Mouse (Mus musculus): Measurements from ENCODE around the gene Gm13101.
"Not testable (repeated sequence)": the region's sequence is repeated elsewhere in the genome, so short reads cannot be mapped to it uniquely, and the experiment has no call there.

The Gm13101 gene

DNA sequence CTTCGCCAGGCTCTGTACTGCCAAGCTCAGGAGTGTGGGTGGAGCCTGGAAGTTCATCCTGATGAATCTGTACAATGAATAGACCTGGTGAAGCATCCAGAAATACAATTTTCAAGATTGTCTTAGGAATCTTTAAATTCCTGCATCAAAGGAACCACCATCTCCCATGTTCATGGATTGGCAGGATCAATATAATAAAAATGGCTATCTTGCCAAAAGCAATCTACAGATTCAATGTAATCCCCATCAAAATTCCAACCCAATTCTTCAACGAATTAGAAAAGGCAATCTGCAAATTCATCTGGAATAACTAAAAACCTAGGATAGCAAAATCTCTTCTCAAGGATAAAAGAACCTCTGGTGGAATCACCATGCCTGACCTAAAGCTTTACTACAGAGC is at the start of gene Gm13101:
Gene Gm13101, minus strand, starts transcription at position 101 of the 400 bp plus-strand sequence.
- TF ChIP-seq GATA4 (IDR thresholded peaks at IDR 0.05; ENCODE audit: insufficient replicate concordance, low read length): not testable (repeated sequence)

DNA sequence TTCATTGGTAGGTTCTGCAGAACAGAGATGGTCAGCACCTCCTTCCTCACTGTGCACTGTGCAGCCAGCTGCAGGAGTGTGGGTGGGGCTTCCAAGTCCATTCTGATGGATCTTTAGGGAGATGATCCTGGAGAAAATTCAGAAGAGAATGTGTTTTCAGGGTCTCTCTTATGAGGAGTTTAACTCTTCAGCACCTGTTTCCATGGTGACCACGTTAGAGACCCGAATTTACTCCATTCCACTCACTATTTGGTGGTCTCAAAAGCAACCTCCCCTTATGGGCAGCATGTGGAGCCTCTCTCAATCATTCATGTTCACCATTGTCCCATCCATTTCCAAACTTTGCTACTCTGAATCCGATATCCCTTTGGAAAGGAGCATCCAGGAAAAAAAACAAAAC is 27.5 kb upstream of the Gm13101 start, which contains the start of gene Pramef17:
Gene Pramef17, minus strand, starts transcription at position 101 of the 400 bp plus-strand sequence.
- TF ChIP-seq GATA4 (IDR thresholded peaks at IDR 0.05; ENCODE audit: insufficient replicate concordance, low read length): not testable (repeated sequence)

DNA sequence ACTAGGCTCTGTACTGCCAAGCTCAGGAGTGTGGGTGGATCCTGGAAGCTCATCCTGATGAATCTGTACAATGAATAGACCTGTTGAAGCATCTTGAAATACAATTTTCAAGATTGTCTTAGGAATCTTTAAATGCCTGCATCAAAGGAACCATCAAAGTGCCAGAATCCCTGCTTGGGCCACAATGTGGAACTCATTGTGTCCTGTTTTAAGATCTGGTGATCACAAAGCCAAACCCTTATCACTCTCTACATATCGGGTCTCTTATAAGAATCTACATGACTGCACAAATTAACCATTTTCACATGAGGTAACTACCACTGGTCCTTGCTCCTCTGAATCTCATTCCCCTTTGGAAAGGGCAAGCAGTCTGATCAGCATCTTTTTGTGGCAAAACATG is 15.8 kb downstream of the Gm13101 start, which contains the start of gene Pramef25:
Gene Pramef25, minus strand, starts transcription at position 101 of the 400 bp plus-strand sequence.
- TF ChIP-seq GATA4 (IDR thresholded peaks at IDR 0.05; ENCODE audit: insufficient replicate concordance, low read length): not testable (repeated sequence)

Measured in liver, adult (tissue).